17 mouse cellular contexts compared by ENCODE assay signal in genomic region chr13:30017611-30018010, GRCm38 (mm10).
"Had no signal": no experiment of that assay in that cellular context is flagged by ENCODE, and none has a peak within 500 bp of the region (broad histone marks: within the 10 kb centered on the region; RNA-seq: fewer than 3 reads in every experiment).

No protein-coding gene starts in this region.

- H3K4me2 ChIP-seq: liver, embryonic 12.5 days; lung, embryonic 14.5 days; midbrain, embryonic 12.5 days; neural tube, embryonic 12.5 days had no signal

- H3K9ac ChIP-seq: liver, embryonic 12.5 days; liver, embryonic 14.5 days; lung, embryonic 14.5 days; midbrain, embryonic 12.5 days; neural tube, embryonic 12.5 days had no signal

- DNase-seq: lung, adult 18-20 months; lung, postnatal 14 days; lung, postnatal 4 days; midbrain, embryonic 14.5 days; right cerebral cortex, adult 18-20 months; right cerebral cortex, postnatal 25 days; right cerebral cortex, postnatal 4 days; spleen, adult 18-20 months; thymus, adult 18-20 months; thymus, postnatal 14 days; thymus, postnatal 36 days had no signal

- H3K4me1 ChIP-seq: liver, embryonic 12.5 days; midbrain, embryonic 12.5 days; neural tube, embryonic 12.5 days had no signal

- H3K27ac ChIP-seq: liver, embryonic 12.5 days; liver, embryonic 14.5 days; midbrain, embryonic 12.5 days; neural tube, embryonic 12.5 days had no signal

- H3K9me3 ChIP-seq: liver, embryonic 12.5 days; midbrain, embryonic 12.5 days; neural tube, embryonic 12.5 days had no signal

- H3K36me3 ChIP-seq: liver, embryonic 12.5 days; midbrain, embryonic 12.5 days; neural tube, embryonic 12.5 days had no signal

- ATAC-seq: liver, embryonic 12.5 days; midbrain, embryonic 16.5 days had no signal

- H3K27me3 ChIP-seq: liver, embryonic 12.5 days; midbrain, embryonic 12.5 days; neural tube, embryonic 12.5 days had no signal

- H3K4me3 ChIP-seq: liver, embryonic 12.5 days; midbrain, embryonic 12.5 days; neural tube, embryonic 12.5 days had no signal
